Mouse (Mus musculus) kidney, adult 2 months (tissue): ENCODE data around the gene Sbk3.

Experiments used
- CTCF ChIP-seq: fragments of 200-500 bp; conservative IDR thresholded peaks from 2 replicates; pipeline ENCODE4 v1.5.1; 2011; ENCODE audit warnings: low read depth, mild to moderate bottlenecking, control low read depth, low read length, moderate library complexity, mixed read lengths; ENCODE audit not compliant: insufficient read depth, insufficient read length
- POLR2A ChIP-seq: fragments of 200-500 bp; IDR thresholded peaks from one replicate; pipeline ENCODE4 v1.6.1; 2011; ENCODE audit warnings: low read depth, low read length, control low read depth

DNA sequence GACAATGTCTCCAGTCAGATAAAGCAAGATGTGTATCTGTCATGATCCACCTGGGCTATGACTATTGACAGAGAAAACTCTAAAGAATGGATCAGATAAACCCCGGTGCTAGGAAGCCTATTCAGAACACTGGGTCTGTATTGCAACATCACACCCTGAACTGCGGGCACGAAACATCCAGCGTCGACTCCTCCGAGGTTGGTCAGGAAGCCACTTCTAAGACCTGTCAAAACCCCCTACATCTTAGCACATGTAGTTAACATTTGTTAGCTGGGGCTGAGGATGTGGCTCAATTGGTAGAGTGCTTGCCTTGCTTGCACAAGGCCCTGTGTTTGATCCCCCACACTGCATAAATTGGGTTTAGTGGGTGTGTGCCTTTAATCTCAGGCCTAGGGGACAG, 22.6 kb downstream of the Sbk3 start:
- TF ChIP-seq CTCF (no peak), POLR2A (no peak)
